Mouse (Mus musculus) cerebellum, adult 2 months (tissue): ENCODE data around the gene Gm17018.

ENCODE experiments used
- CTCF ChIP-seq: fragments of 200-500 bp; IDR thresholded peaks from 2 replicates; pipeline ENCODE4 v1.5.1; 2011; ENCODE audit warnings: low read depth, mild to moderate bottlenecking, control low read depth, low read length, moderate library complexity, borderline replicate concordance; ENCODE audit not compliant: insufficient read depth
- POLR2A ChIP-seq: fragments of 200-500 bp; IDR thresholded peaks from 2 replicates; pipeline ENCODE4 v1.6.1; 2011; ENCODE audit warnings: low read length, control low read depth, borderline replicate concordance; ENCODE audit not compliant: insufficient read depth

DNA sequence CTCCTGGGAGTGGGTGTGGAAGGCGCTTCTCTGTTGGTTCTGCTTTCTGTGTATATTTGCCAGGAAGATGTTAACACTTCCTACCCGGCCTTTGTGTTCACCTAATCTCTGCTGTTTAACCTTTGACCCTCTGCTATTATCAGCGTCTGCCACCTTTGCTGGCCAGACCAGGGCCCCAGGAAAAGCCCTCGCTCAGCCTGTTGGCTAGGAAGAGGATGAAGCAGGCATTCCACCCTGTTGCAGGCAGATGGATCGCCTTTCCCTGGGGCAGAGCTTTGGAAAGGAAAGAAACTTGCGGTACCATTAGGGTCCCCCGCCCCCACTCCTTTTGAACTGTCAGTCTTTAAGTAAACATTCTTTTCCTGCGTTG lies 15.2 kb downstream of the Gm17018 start:
- TF ChIP-seq CTCF (no peak), POLR2A (no peak)
